ENCODE assay signal across 31 mouse cellular contexts in genomic region chr11:83675665-83676064, GRCm38 (mm10). TPM values are rescaled to one million over a fixed set of nuclear protein-coding genes. Genes with fewer than 3 reads are reported as not detected.
"Had no signal": no experiment of that assay in that cellular context is flagged by ENCODE, and none has a peak within 500 bp of the region (broad histone marks: within the 10 kb centered on the region; RNA-seq: fewer than 3 reads in every experiment).

No protein-coding gene starts in this region.

- H3K4me2 ChIP-seq: liver, embryonic 12.5 days; liver, embryonic 15.5 days; lung, embryonic 15.5 days; midbrain, embryonic 12.5 days; midbrain, embryonic 15.5 days; neural tube, embryonic 13.5 days; stomach, embryonic 15.5 days had no signal

- H3K4me1 ChIP-seq: liver, embryonic 12.5 days; liver, embryonic 15.5 days; lung, embryonic 15.5 days; midbrain, embryonic 12.5 days; midbrain, embryonic 15.5 days; neural tube, embryonic 13.5 days; stomach, embryonic 15.5 days had no signal

- H3K27ac ChIP-seq: kidney, postnatal 0 days; layer of hippocampus, adult 2 months; left cerebral cortex, adult 2 months; liver, embryonic 12.5 days; liver, embryonic 15.5 days; lung, embryonic 15.5 days; midbrain, embryonic 12.5 days; midbrain, embryonic 15.5 days; neural tube, embryonic 13.5 days; stomach, embryonic 15.5 days had no signal

- H3K36me3 ChIP-seq: liver, embryonic 12.5 days; liver, embryonic 15.5 days; lung, embryonic 15.5 days; midbrain, embryonic 12.5 days; midbrain, embryonic 15.5 days; neural tube, embryonic 13.5 days; stomach, embryonic 15.5 days had no signal

- ATAC-seq: liver, embryonic 12.5 days; midbrain, embryonic 15.5 days had no signal

- DNase-seq: kidney, adult 2 months; kidney, postnatal 25 days; layer of hippocampus, adult 9-11 months; lung, adult 18-20 months; lung, postnatal 10 days; lung, postnatal 36 days; retina, postnatal 1 day; right cerebral cortex, postnatal 25 days; spleen, adult 18-20 months; thymus, postnatal 36 days had no signal

- H3K9me3 ChIP-seq: liver, embryonic 12.5 days; liver, embryonic 15.5 days; lung, embryonic 15.5 days; midbrain, embryonic 12.5 days; midbrain, embryonic 15.5 days; neural tube, embryonic 13.5 days; stomach, embryonic 15.5 days had no signal

- H3K27me3 ChIP-seq: liver, embryonic 15.5 days; lung, embryonic 15.5 days; midbrain, embryonic 12.5 days; midbrain, embryonic 15.5 days; neural tube, embryonic 13.5 days; stomach, embryonic 15.5 days had no signal

- H3K4me3 ChIP-seq: layer of hippocampus, adult 2 months; left cerebral cortex, adult 2 months; liver, embryonic 12.5 days; liver, embryonic 15.5 days; lung, embryonic 15.5 days; midbrain, embryonic 12.5 days; midbrain, embryonic 15.5 days; myocyte; neural tube, embryonic 13.5 days; stomach, embryonic 15.5 days had no signal

- H3K9ac ChIP-seq: liver, embryonic 12.5 days; liver, embryonic 15.5 days; lung, embryonic 15.5 days; midbrain, embryonic 12.5 days; midbrain, embryonic 15.5 days; neural tube, embryonic 13.5 days; stomach, embryonic 15.5 days had no signal

RNA-seq across cellular contexts. Expression of gene Ccl4, which starts 13.3 kb away (rescaled TPM):
- total RNA-seq: layer of hippocampus, adult 2 months; layer of hippocampus, postnatal 25 days; left cerebral cortex, adult 2 months; left cerebral cortex, postnatal 10 days; left cerebral cortex, postnatal 36 days had no signal
- polyA plus RNA-seq: kidney, embryonic 14.5 days; midbrain, embryonic 15.5 days; myocyte had no signal

RNA-seq across cellular contexts. Expression of gene Ccl3, which starts 26.5 kb away (rescaled TPM):
- total RNA-seq: layer of hippocampus, adult 2 months; layer of hippocampus, postnatal 25 days; left cerebral cortex, adult 2 months; left cerebral cortex, postnatal 36 days had no signal
- polyA plus RNA-seq: myocyte had no signal

RNA-seq across cellular contexts. Expression of gene Wfdc17, which starts 28.1 kb away (rescaled TPM):
- total RNA-seq: layer of hippocampus, adult 2 months; layer of hippocampus, postnatal 25 days; left cerebral cortex, adult 2 months; left cerebral cortex, postnatal 10 days; left cerebral cortex, postnatal 36 days had no signal
- polyA plus RNA-seq: limb, embryonic 11.5 days; myocyte; neural tube, embryonic 13.5 days had no signal

RNA-seq across cellular contexts. Expression of gene Rpl9-ps1, which starts 30.2 kb away (rescaled TPM):
- total RNA-seq: layer of hippocampus, adult 2 months; layer of hippocampus, postnatal 25 days; left cerebral cortex, adult 2 months; left cerebral cortex, postnatal 10 days; left cerebral cortex, postnatal 36 days had no signal
- polyA plus RNA-seq: kidney, adult 2 months; kidney, embryonic 14.5 days; kidney, postnatal 0 days; large intestine, adult 2 months; limb, embryonic 11.5 days; limb, embryonic 14.5 days; liver, embryonic 12.5 days; liver, embryonic 15.5 days; lung, embryonic 15.5 days; midbrain, embryonic 12.5 days; midbrain, embryonic 15.5 days; myocyte; neural tube, embryonic 13.5 days; stomach, embryonic 15.5 days; thymus, postnatal 0 days; urinary bladder, adult 2 months had no signal

RNA-seq across cellular contexts. Expression of gene Wfdc18, which starts 33.1 kb away (rescaled TPM):
- total RNA-seq: layer of hippocampus, postnatal 25 days; megakaryocyte progenitor cell, adult 5-6 weeks had no signal
- polyA plus RNA-seq: kidney, adult 2 months; kidney, embryonic 14.5 days; large intestine, adult 2 months; limb, embryonic 11.5 days; liver, embryonic 12.5 days; liver, embryonic 15.5 days; midbrain, embryonic 12.5 days; midbrain, embryonic 15.5 days; myocyte; neural tube, embryonic 13.5 days had no signal
